Mouse (Mus musculus): Measurements from ENCODE around the gene Golph3l.
"Not testable (repeated sequence)": the region's sequence is repeated elsewhere in the genome, so short reads cannot be mapped to it uniquely, and the experiment has no call there.

Golph3l gene

GRCm38 (mm10) chr3:95624628-95625503, 36.1 kb downstream of the Golph3l start, which contains the start of gene Ensa:
Ensa (plus strand) TSS chr3:95624993.
- peak; percentile 99 for DNase-seq (ENCODE audit: low read depth, low spot score)

GRCm38 (mm10) chr3:95627763-95628162, 39.0 kb downstream of the Golph3l start:
- DNase-seq (ENCODE audit: low read depth, low spot score) = no peak

- DNase-seq (ENCODE audit: low read depth, low spot score) = no peak
Measured at GRCm38 (mm10) chr3:95629755-95630154, 41.0 kb downstream of the Golph3l start.

- DNase-seq (ENCODE audit: low read depth, low spot score) = no peak
Measured at GRCm38 (mm10) chr3:95630856-95631255, 42.1 kb downstream of the Golph3l start.

- no peak for DNase-seq (ENCODE audit: low read depth, low spot score)
Measured at GRCm38 (mm10) chr3:95631304-95631703, 42.6 kb downstream of the Golph3l start.

GRCm38 (mm10) chr3:95632648-95633588, 44.2 kb downstream of the Golph3l start:
- peak; percentile 74 for DNase-seq (ENCODE audit: low read depth, low spot score)

- no peak for DNase-seq (ENCODE audit: low read depth, low spot score)
Measured at GRCm38 (mm10) chr3:95635636-95636035, 46.9 kb downstream of the Golph3l start.

- DNase-seq (ENCODE audit: low read depth, low spot score) = no peak
Measured at GRCm38 (mm10) chr3:95636072-95636471, 47.3 kb downstream of the Golph3l start.

- no peak for DNase-seq (ENCODE audit: low read depth, low spot score)
Measured at GRCm38 (mm10) chr3:95639694-95640093, 51.0 kb downstream of the Golph3l start.

GRCm38 (mm10) chr3:95643097-95643496, 54.4 kb downstream of the Golph3l start:
- no peak for DNase-seq (ENCODE audit: low read depth, low spot score)

- DNase-seq (ENCODE audit: low read depth, low spot score) = peak; percentile 79
Measured at GRCm38 (mm10) chr3:95645313-95646235, 56.8 kb downstream of the Golph3l start.

GRCm38 (mm10) chr3:95648016-95648415, 59.3 kb downstream of the Golph3l start:
- no peak for DNase-seq (ENCODE audit: low read depth, low spot score)

GRCm38 (mm10) chr3:95650276-95651032, 61.7 kb downstream of the Golph3l start:
- peak; percentile 56 for DNase-seq (ENCODE audit: low read depth, low spot score)

GRCm38 (mm10) chr3:95651033-95651373, 62.3 kb downstream of the Golph3l start:
- DNase-seq (ENCODE audit: low read depth, low spot score) = no peak

GRCm38 (mm10) chr3:95651391-95652203, 62.9 kb downstream of the Golph3l start:
- DNase-seq (ENCODE audit: low read depth, low spot score) = no peak

GRCm38 (mm10) chr3:95652204-95652811, 63.6 kb downstream of the Golph3l start:
- peak; percentile 29 for DNase-seq (ENCODE audit: low read depth, low spot score)

- no peak for DNase-seq (ENCODE audit: low read depth, low spot score)
Measured at GRCm38 (mm10) chr3:95652871-95653270, 64.1 kb downstream of the Golph3l start.

GRCm38 (mm10) chr3:95653473-95654034, 64.8 kb downstream of the Golph3l start:
- DNase-seq (ENCODE audit: low read depth, low spot score) = no peak

- not testable (repeated sequence) for DNase-seq (ENCODE audit: low read depth, low spot score)
Measured at GRCm38 (mm10) chr3:95654371-95654770, 65.6 kb downstream of the Golph3l start.
